Mouse (Mus musculus): ENCODE measurements at regions not wholly inside any gene's neighbourhood (a gene's known extent, or its start where the extent isn't known, plus 50 kb on each side); places are given as distances from the start of the nearest gene placed in this dataset.

DNA sequence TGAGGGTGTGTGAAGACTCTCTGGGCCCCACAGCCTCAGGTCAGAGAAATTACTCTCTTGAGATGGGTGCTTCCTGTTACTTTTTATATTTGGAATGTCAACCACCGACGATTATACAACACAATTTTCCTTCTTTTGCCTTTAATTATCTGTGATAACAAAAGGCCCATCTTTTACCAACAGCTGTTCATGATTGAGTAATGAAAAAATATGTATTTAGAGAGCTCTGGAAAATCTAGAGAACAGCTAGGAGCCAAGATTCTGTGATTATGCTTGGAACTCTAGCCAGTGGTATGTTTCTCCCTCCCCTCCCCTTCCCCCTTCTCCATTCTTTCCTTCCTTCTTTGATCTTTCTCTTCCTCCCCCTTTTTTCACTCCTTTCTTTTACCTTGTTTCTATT is 546.0 kb upstream of the Cdh11 start:
- TF ChIP-seq CTCF (IDR thresholded peaks at IDR 0.05; ENCODE audit: borderline replicate concordance, insufficient read depth, low read length): no peak
- Histone ChIP-seq H3K27ac (ENCODE audit: insufficient read depth, low read length) (no peak overlapping the region), H3K4me1 (ENCODE audit: control insufficient read depth, insufficient read depth, low read length) (no peaks in the 10 kb centered on the region), H3K4me3 (ENCODE audit: insufficient read depth, low read length) (no peak overlapping the region)

DNA sequence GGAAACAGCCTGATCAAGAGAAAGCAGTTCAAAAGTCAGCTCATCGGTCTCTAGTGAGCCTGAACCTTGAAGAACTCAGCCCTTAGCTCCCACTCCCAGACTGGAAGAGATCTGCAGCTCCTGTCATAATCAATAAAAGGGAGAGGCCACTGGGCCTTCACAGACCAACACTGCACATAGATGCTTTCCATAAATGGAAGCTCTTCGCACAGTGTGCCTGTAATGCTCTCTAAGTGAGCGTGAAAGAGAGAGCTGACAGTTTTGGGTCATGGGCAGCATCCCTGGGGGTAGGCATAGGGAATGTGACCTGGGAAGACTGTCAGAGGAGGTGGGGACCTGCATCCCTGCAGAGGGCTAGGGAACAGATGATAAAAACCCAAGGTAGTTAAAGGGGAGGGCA is 551.9 kb upstream of the Cdh11 start:
- no peak overlapping the region for H3K27ac ChIP-seq (ENCODE audit: insufficient read depth, low read length)
- TF ChIP-seq CTCF (IDR thresholded peaks at IDR 0.05; ENCODE audit: borderline replicate concordance, insufficient read depth, low read length): no peak
- no peak for TF ChIP-seq POLR2A (IDR thresholded peaks at IDR 0.05; ENCODE audit: low read depth, low read length)

GRCm38 (mm10) chr8:103339042-103339441 is 553.6 kb upstream of the Cdh11 start:
- TF ChIP-seq POLR2A (IDR thresholded peaks at IDR 0.05; ENCODE audit: low read depth, low read length) (no peak), CTCF (IDR thresholded peaks at IDR 0.05; ENCODE audit: borderline replicate concordance, insufficient read depth, low read length) (no peak)
- Histone ChIP-seq H3K4me3 (ENCODE audit: insufficient read depth, low read length) (no peak overlapping the region), H3K4me1 (ENCODE audit: control insufficient read depth, insufficient read depth, low read length) (peaks cover 4% of the 10 kb centered on the region; the same call in 1 of the 2 replicates), H3K27ac (ENCODE audit: insufficient read depth, low read length) (peak overlapping the region; percentile 53)

More for the DNA sequence above, 551.9 kb upstream of the Cdh11 start:
- Histone ChIP-seq H3K4me3 (ENCODE audit: insufficient read depth, low read length) (no peak overlapping the region), H3K4me1 (ENCODE audit: control insufficient read depth, insufficient read depth, low read length) (peaks cover 4% of the 10 kb centered on the region; the same call in 1 of the 2 replicates)

DNA sequence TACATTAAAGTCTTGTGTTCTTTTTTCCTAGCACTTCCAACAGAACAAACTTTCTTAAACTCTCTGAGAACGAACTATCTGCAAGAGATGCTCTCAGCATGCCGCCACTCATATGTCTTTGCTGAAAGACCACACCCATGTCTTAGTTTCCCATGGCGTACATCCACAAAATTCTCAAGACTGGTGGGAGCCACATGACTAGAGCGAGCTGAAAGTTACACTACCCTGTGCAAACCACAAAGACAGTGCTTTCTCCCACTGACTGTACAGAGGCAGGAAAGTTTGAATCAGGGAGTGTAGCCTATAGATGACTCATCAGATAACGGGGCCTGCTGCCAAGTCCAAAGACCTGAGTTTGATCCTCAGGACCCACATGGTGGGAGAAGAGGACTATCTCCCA is 554.5 kb upstream of the Cdh11 start:
- TF ChIP-seq CTCF (IDR thresholded peaks at IDR 0.05; ENCODE audit: borderline replicate concordance, insufficient read depth, low read length) (no peak), POLR2A (IDR thresholded peaks at IDR 0.05; ENCODE audit: low read depth, low read length) (no peak)

DNA sequence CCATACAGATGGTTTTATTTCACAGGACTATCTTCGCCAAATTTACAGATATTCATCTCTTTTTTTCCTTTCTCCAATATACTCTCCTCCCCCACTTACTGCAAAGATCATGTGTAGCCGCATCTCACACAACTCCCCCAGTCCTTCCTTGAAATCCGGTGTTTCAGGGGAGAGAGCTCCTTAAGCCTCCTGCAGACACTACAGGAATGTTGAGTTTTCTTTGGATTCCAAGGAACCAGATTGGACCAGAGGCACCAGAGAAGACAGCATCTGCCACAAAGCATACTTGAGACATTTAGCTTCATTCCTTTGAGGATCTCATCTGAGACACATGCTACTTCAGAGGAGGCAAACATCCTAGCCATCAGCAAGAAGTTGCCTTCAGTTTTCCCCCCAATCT is 558.4 kb upstream of the Cdh11 start:
- no peak for TF ChIP-seq POLR2A (IDR thresholded peaks at IDR 0.05; ENCODE audit: low read depth, low read length)
- no peak for TF ChIP-seq CTCF (IDR thresholded peaks at IDR 0.05; ENCODE audit: borderline replicate concordance, insufficient read depth, low read length)
- Histone ChIP-seq H3K27ac (ENCODE audit: insufficient read depth, low read length) (peak overlapping the region; percentile 1; the same call in 1 of the 2 replicates), H3K4me3 (ENCODE audit: insufficient read depth, low read length) (no peak overlapping the region), H3K4me1 (ENCODE audit: control insufficient read depth, insufficient read depth, low read length) (peaks cover 12% of the 10 kb centered on the region; the same call in 1 of the 2 replicates)

More for the DNA sequence above, 554.5 kb upstream of the Cdh11 start:
- Histone ChIP-seq H3K4me3 (ENCODE audit: insufficient read depth, low read length) (no peak overlapping the region), H3K27ac (ENCODE audit: insufficient read depth, low read length) (peak overlapping the region; percentile 74), H3K4me1 (ENCODE audit: control insufficient read depth, insufficient read depth, low read length) (peaks cover 4% of the 10 kb centered on the region; the same call in 1 of the 2 replicates)

DNA sequence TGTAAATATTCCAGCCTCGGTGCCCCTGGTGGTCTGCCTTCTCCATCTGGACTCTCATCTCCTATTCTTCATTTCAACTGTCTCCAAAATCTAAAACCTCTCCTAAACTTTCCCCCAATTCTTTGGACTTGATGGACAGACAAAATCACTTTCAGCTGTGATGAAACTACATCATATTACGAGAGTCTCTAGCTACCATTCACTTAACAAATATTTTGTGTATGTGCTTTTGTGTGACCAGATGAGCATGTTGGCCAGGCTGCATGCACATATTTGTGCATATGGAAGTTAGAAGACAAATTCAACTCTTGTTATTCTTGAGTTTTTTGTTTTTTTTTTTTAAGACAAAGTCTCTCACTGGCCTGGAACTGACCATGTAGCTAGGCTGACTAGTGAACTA is 559.4 kb upstream of the Cdh11 start:
- TF ChIP-seq POLR2A (IDR thresholded peaks at IDR 0.05; ENCODE audit: low read depth, low read length) (no peak), CTCF (IDR thresholded peaks at IDR 0.05; ENCODE audit: borderline replicate concordance, insufficient read depth, low read length) (no peak)
- H3K27ac ChIP-seq (ENCODE audit: insufficient read depth, low read length): peak overlapping the region; percentile 65
- H3K4me1 ChIP-seq (ENCODE audit: control insufficient read depth, insufficient read depth, low read length): peaks cover 12% of the 10 kb centered on the region; the same call in 1 of the 2 replicates
- no peak overlapping the region for H3K4me3 ChIP-seq (ENCODE audit: insufficient read depth, low read length)

- H3K27ac ChIP-seq (ENCODE audit: insufficient read depth, low read length): peak overlapping the region; percentile 19; the same call in 1 of the 2 replicates
- no peak overlapping the region for H3K4me3 ChIP-seq (ENCODE audit: insufficient read depth, low read length)
- H3K4me1 ChIP-seq (ENCODE audit: control insufficient read depth, insufficient read depth, low read length): peaks cover 12% of the 10 kb centered on the region; the same call in 1 of the 2 replicates
- TF ChIP-seq CTCF (IDR thresholded peaks at IDR 0.05; ENCODE audit: borderline replicate concordance, insufficient read depth, low read length): no peak
- TF ChIP-seq POLR2A (IDR thresholded peaks at IDR 0.05; ENCODE audit: low read depth, low read length): no peak
These were observed 561.9 kb upstream of the Cdh11 start for GRCm38 (mm10) chr8:103347158-103347871.

- Histone ChIP-seq H3K27ac (ENCODE audit: insufficient read depth, low read length) (no peak overlapping the region), H3K4me1 (ENCODE audit: control insufficient read depth, insufficient read depth, low read length) (no peaks in the 10 kb centered on the region), H3K4me3 (ENCODE audit: insufficient read depth, low read length) (no peak overlapping the region)
- TF ChIP-seq CTCF (IDR thresholded peaks at IDR 0.05; ENCODE audit: borderline replicate concordance, insufficient read depth, low read length) (no peak), POLR2A (IDR thresholded peaks at IDR 0.05; ENCODE audit: low read depth, low read length) (no peak)
These were observed 576.3 kb upstream of the Cdh11 start for GRCm38 (mm10) chr8:103361713-103362112.

GRCm38 (mm10) chr8:103370394-103370793 is 585.0 kb upstream of the Cdh11 start:
- H3K4me1 ChIP-seq (ENCODE audit: control insufficient read depth, insufficient read depth, low read length): no peaks in the 10 kb centered on the region
- no peak for TF ChIP-seq POLR2A (IDR thresholded peaks at IDR 0.05; ENCODE audit: low read depth, low read length)

GRCm38 (mm10) chr8:103373007-103373406 is 587.6 kb upstream of the Cdh11 start:
- peak overlapping the region; percentile 44; the same call in 1 of the 2 replicates for H3K27ac ChIP-seq (ENCODE audit: insufficient read depth, low read length)
- no peaks in the 10 kb centered on the region for H3K4me1 ChIP-seq (ENCODE audit: control insufficient read depth, insufficient read depth, low read length)
- no peak overlapping the region for H3K4me3 ChIP-seq (ENCODE audit: insufficient read depth, low read length)
- no peak for TF ChIP-seq CTCF (IDR thresholded peaks at IDR 0.05; ENCODE audit: borderline replicate concordance, insufficient read depth, low read length)
- no peak for TF ChIP-seq POLR2A (IDR thresholded peaks at IDR 0.05; ENCODE audit: low read depth, low read length)

More at GRCm38 (mm10) chr8:103370394-103370793, 585.0 kb upstream of the Cdh11 start:
- Histone ChIP-seq H3K27ac (ENCODE audit: insufficient read depth, low read length) (no peak overlapping the region), H3K4me3 (ENCODE audit: insufficient read depth, low read length) (no peak overlapping the region)
